Comparison of ENCODE assay signal across 9 mouse cellular contexts in the genomic region with DNA sequence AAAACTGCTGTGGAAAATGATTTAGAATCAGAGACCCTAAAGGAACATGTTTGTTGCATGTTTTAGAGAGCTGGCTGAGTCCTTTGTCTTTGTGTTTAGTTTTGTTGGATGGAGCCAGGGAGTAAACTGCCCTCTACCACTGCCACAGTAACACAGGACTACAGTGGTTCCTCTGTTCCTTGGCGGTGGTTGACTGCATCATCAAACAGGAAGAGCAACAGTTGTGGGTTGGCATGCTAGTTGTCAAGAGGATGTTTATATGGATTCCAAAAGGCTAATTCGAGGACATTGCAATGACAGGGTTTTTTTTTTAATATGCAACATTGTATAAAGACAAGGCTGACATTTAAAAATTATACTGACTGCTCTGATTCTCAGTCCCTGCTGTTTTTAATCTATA. TPM values are rescaled to one million over a fixed set of nuclear protein-coding genes. Genes with fewer than 3 reads are reported as not detected.
DNase-seq lines count a peak whose midpoint lies in the region; ATAC-seq and TF ChIP-seq lines count a peak whose summit lies in the region.
"Had no signal": no experiment of that assay in that cellular context is flagged by ENCODE, and none has a peak within 500 bp of the region (broad histone marks: within the 10 kb centered on the region; RNA-seq: fewer than 3 reads in every experiment).

No protein-coding gene starts in this region.

- no peaks in the 10 kb centered on the region for H3K36me3 ChIP-seq in midbrain, embryonic 15.5 days (replicated peaks)

- TF ChIP-seq CTCF in layer of hippocampus, adult 2 months (conservative IDR thresholded peaks at IDR 0.05): no peak

- H3K9ac ChIP-seq in midbrain, embryonic 15.5 days: no peak overlapping the region

- H3K27me3 ChIP-seq in midbrain, embryonic 15.5 days (replicated peaks): no peaks in the 10 kb centered on the region

- no peaks in the 10 kb centered on the region for H3K9me3 ChIP-seq in midbrain, embryonic 15.5 days

- WGBS in midbrain, embryonic 15.5 days: 71% methylated on average over 2 of the region's 2 CpGs

- H3K4me2 ChIP-seq in midbrain, embryonic 15.5 days: no peak overlapping the region

- H3K4me1 ChIP-seq in midbrain, embryonic 15.5 days: no peaks in the 10 kb centered on the region

- peak; percentile 83 for ATAC-seq in granulocyte monocyte progenitor cell, adult 5-6 weeks (replicated peaks; ENCODE audit: poor library complexity, severe bottlenecking)
- no peak for ATAC-seq in midbrain, embryonic 15.5 days (replicated peaks)
- ATAC-seq: midbrain, embryonic 16.5 days had no signal

- peak overlapping the region; percentile 53 for H3K27ac ChIP-seq in layer of hippocampus, adult 2 months
- no peak overlapping the region for H3K27ac ChIP-seq in midbrain, embryonic 15.5 days

- H3K4me3 ChIP-seq in layer of hippocampus, adult 2 months: no peak overlapping the region
- no peak overlapping the region for H3K4me3 ChIP-seq in midbrain, embryonic 15.5 days

- DNase-seq in layer of hippocampus, adult 2 months (ENCODE audit: low spot score in 2 of 2): no peak
- no peak for DNase-seq in layer of hippocampus, adult 18-20 months (ENCODE audit: low spot score in 2 of 2)
- DNase-seq in T-cell, adult 2 months (ENCODE audit: low spot score): peak; percentile 40
- peak; percentile 50 for DNase-seq in lung, postnatal 4 days
- DNase-seq in frontal cortex, postnatal 25 days (ENCODE audit: low spot score in 2 of 2): no peak
- DNase-seq: gastrocnemius, postnatal 14 days had no signal

RNA-seq across cellular contexts. Expression of a gene that starts 47.6 kb away (rescaled TPM):
- total RNA-seq in layer of hippocampus, adult 2 months (2021): 10 to 100 TPM; 43.7 to 46.1 TPM
- total RNA-seq in layer of hippocampus, adult 18-20 months (2021): 10 to 100 TPM; 41.3 to 51.6 TPM
- total RNA-seq in granulocyte monocyte progenitor cell, adult 5-6 weeks (2014; fragmentation: Nextera tagmentation): 3.7 and 3.8 TPM in 2 replicates
- 4.4 and 5.1 TPM in 2 replicates for total RNA-seq in granulocyte monocyte progenitor cell, adult 5-6 weeks (2017)
- 39.1 and 41.4 TPM in 2 replicates for polyA plus RNA-seq in midbrain, embryonic 15.5 days (2015; fragmentation: Nextera tagmentation; extraction: Ambion mirVana)

Comparison
In these comparisons a context has a peak if more than half of its experiments do, and no peak if none do; other contexts are left out.
1. DNase-seq: peak in T-cell, adult 2 months (single experiment) and lung, postnatal 4 days (2 of 2); none in layer of hippocampus, adult 2 months (0 of 2), layer of hippocampus, adult 18-20 months (0 of 2) and frontal cortex, postnatal 25 days (0 of 2).
2. RNA of a gene that starts 47.6 kb away (total RNA-seq): 41.3 to 51.6 TPM in layer of hippocampus, adult 18-20 months and 43.7 to 46.1 TPM in layer of hippocampus, adult 2 months; 3.7 to 5.1 TPM in granulocyte monocyte progenitor cell, adult 5-6 weeks; every median in the first group is over 4 times any median in the second.